Mouse (Mus musculus) retina, postnatal 1 day (tissue): ENCODE measurements at regions not wholly inside any gene's neighbourhood (a gene's known extent, or its start where the extent isn't known, plus 50 kb on each side); places are given as distances from the start of the nearest gene placed in this dataset.

ENCODE experiments used
- DNase-seq: peaks from one replicate; pipeline ENCODE4 v3.0.0-alpha.2; 2012

DNA sequence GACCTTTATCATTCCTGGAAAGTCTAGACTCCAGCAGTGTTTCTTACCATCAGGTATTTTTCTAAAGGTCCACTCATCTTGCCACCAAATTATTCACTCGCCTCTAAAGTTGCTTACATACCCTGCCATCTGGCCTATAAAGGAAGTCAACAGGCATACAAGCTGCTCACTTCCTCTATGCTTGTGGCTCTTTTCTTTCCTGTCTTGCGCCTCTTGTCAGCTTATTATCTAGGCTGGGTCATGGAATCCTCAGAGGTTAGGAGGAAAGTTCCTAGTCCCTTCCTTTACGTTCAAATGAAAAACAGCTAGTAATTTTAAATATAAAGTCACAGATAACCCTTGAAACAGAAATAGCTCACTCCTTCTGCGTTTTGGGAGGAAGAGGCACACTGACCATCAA lies 97.9 kb downstream of the Lipi start:
- no peak for DNase-seq

- no peak for DNase-seq
Observed at GRCm38 (mm10) chr16:75483878-75484277, 102.0 kb downstream of the Lipi start.

DNA sequence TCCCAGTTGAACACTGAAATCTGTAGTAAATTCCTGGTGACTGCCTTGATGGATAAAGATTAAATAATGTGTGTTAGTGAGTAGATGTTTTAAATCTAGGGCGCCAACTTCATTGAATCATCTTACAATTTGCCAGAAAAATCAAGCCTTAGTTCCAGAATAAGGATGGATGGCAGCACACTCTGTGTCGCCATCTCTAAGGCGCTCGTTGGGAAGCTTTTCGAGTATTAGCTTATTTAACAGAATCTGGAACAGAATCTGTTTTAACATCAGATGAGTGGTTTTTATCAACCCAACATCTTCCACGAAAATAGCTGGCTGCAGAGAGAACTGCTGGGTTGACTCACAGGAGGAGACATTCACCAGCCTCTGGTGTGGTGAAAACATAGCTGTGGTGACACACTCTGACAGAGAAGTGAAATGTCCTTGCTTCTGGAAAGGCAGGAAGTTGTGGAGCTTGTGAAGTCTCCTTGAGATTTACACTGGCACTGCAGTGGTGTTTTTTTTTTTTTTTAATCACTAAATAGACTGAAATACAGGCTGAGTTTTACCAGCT lies 120.4 kb downstream of the Lipi start:
- DNase-seq = no peak

GRCm38 (mm10) chr16:75462136-75462535 lies 123.7 kb downstream of the Lipi start:
- DNase-seq = peak; percentile 14

- DNase-seq = peak; percentile 60
Observed at GRCm38 (mm10) chr16:75446901-75447514, 138.9 kb downstream of the Lipi start.

GRCm38 (mm10) chr16:75439296-75439695 lies 146.6 kb downstream of the Lipi start:
- DNase-seq = no peak

GRCm38 (mm10) chr16:75433227-75433626 lies 152.6 kb downstream of the Lipi start:
- no peak for DNase-seq

- no peak for DNase-seq
Observed at GRCm38 (mm10) chr16:75384526-75385222, 201.2 kb downstream of the Lipi start.

- DNase-seq = peak; percentile 6
Observed at GRCm38 (mm10) chr16:75381191-75381590, 204.7 kb downstream of the Lipi start.

DNA sequence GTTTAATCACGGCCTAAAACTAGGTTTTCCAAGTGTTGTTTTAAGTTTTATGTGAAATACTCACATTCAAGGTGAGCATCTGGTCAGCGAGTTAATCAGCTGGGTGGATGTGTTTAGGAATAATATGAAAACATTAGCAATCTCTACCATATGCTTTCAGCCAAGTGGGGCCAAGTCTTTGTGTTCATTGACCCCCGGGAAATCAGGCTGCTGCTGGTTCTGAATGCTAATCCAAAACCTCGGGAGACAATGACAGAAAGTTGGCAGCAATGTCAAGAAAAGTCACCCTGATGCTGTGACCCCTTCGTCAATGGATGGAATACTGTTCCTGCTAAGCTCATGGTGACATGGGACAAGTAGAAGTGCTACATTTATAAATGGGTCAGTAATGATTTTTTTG lies 216.2 kb downstream of the Lipi start:
- no peak for DNase-seq

DNA sequence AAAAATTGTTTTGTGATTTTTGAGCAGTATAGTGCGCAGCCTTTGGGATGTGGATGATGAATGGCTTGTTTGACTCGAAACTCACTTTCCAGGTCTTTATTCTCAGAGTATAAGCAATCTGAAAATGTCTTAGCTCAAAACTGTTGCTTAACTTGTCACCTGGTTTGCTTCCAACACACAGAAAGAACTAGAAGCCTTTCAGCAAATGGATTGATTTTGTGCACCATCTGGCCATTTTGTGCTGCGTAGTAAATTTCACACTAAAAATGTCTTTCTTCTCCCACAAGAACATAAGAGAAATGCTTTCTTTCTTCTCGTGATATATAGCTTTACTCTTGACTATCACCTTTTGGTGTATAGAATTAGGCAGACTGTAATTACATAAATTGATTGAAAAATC lies 219.1 kb downstream of the Lipi start:
- DNase-seq = no peak

DNA sequence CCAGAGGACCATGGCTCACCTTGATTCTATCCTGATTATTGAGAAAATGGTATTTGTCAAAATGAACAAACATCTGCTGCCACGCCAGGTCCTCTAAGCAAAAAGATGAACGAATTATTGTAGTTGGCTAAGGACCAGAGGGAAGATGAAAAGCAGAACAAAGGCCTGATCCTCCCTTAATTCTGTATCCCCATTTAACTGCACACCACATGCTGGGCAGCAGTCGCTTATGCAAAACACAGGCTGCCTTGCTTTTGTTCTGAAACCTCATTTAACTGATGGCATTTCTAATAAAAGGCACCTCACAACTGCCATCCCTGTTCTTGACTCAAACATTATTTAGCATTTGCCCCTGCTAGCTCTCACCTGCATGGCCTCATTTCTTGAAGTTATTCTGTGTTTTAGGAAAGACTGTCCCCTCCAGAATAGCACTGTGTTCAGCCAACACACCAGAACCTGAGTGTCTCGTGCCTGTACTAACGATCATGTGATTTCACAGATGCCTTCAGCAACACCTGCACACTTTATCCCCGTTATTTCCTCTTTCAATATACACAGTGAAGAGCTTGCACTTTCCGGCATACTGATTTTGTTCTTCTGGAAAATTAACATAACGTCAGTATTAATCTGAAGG lies 220.4 kb downstream of the Lipi start:
- DNase-seq = peak; percentile 32

DNA sequence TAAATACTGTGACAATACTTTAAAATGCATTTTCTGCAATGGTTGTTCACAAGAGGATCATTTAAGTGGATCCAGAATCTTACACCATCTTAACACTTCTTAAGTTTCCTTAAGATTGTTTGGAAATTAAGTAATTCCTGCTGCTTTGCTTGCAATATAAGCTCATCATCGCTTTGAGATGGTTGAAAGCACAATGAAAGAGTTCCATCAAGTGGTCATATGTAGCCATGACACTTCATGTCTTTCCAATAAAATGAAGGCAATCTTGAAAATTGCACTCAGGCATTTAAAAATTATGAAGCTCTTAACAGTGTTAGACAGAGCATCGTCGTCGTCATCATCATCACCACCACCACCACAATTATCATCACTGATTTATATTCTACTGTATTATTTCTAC lies 223.8 kb downstream of the Lipi start:
- peak; percentile 27 for DNase-seq

GRCm38 (mm10) chr16:75360791-75361190 lies 225.1 kb downstream of the Lipi start:
- DNase-seq = no peak

GRCm38 (mm10) chr16:75353394-75353793 lies 232.5 kb downstream of the Lipi start:
- DNase-seq = no peak

- DNase-seq = no peak
Observed at GRCm38 (mm10) chr16:75344201-75344927, 241.5 kb downstream of the Lipi start.

DNA sequence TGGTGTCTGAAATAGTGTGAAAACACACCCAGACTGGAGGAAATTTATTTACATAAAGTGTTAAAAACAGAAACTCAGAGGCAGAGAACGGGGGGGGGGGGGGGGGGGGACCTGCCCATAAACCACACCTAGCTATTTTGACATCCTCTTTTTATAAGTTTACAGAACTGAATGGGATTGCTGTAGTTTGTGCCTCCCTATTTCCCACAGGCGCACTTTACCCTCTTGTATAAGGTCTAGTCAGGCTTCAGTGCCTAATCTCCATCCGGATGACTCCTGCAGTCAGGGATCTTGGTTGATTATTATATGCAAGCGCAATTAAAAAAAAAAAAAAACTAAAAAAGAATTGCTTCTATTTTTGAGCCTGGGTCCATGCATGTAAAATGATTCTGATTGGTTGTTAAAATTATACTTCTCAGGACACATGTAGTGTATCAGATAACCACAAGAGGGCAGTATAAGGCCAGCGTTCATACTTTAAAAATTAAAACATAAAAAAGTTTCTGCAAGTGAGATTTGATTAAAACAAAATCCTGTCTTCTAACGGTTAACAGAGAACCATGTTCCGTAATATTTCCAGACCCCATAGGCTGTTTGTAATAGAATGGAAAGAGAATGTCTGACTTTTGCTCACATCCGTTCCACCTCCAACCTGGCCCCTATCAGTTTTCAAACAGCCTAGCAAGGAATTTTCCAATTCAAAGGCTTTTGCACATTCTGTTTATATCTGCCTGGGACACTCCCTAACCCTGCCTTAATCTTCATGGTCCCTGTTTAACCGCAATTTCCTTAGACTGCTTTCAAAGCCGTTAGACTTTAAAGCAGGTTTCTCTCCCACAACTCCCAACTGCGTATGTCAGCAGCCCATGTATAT lies 242.6 kb downstream of the Lipi start:
- peak; percentile 40 for DNase-seq

DNA sequence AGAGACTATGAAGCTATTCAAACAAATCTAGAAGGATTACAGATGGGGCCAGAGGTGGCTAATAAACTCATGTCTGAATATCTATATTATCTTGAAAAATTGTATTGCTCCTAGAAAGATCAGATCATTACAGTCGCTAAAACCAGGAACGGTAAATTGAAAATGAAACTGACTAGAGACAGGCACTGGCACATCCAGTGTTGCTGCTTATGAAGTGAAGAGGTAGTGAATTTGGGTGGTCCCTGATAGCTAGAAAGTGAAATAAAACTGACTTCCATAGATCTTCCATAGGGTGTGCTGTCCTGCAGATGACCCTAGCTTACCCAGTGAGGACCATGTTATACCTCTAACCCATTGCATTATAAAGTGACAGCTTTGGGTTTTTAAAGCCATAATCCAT lies 251.6 kb downstream of the Lipi start:
- DNase-seq = no peak

DNA sequence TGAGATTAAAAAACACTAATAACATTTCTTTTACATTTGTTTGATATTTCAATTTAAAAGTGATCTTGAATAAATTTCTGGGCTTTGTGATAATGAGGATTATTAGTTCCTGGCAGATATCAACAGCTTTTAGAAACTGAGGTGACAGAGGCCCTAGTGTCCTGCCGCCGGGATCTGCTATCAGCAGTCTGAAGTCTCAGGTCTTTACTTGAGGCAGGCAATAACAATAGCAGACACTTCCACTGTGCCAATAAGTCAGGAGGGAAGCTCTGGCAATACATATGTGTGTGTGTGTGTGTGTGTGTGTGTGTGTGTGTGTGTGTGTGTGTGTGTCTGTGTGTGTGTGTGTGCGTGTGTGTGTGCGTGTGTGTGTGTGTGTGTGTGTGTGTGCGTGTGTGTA lies 252.1 kb downstream of the Lipi start:
- DNase-seq = no peak

GRCm38 (mm10) chr16:75332853-75333252 lies 253.0 kb downstream of the Lipi start:
- DNase-seq = no peak

GRCm38 (mm10) chr16:75325296-75325695 lies 260.6 kb downstream of the Lipi start:
- peak; percentile 59 for DNase-seq

DNA sequence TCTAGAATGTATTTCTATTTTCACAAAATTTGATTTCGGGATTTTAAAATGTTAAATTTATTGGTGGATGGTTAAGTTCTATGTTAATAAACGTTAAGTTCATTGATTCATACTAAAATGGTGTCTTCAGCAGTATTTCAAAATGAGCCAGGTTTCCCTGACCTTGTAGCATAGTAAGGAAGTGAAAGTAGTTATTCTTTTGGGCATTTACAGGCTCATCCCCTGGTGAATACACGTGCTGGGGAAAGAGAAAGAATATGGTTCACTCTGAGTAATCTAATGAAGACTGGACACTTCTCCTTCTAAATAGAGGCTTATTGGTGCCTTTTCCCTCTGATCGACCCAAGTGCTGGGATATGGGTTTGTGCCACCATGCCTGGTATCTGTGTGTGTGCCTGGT lies 281.1 kb downstream of the Lipi start:
- DNase-seq = no peak
